8 mouse cellular contexts compared by ENCODE assay signal in the genomic region with DNA sequence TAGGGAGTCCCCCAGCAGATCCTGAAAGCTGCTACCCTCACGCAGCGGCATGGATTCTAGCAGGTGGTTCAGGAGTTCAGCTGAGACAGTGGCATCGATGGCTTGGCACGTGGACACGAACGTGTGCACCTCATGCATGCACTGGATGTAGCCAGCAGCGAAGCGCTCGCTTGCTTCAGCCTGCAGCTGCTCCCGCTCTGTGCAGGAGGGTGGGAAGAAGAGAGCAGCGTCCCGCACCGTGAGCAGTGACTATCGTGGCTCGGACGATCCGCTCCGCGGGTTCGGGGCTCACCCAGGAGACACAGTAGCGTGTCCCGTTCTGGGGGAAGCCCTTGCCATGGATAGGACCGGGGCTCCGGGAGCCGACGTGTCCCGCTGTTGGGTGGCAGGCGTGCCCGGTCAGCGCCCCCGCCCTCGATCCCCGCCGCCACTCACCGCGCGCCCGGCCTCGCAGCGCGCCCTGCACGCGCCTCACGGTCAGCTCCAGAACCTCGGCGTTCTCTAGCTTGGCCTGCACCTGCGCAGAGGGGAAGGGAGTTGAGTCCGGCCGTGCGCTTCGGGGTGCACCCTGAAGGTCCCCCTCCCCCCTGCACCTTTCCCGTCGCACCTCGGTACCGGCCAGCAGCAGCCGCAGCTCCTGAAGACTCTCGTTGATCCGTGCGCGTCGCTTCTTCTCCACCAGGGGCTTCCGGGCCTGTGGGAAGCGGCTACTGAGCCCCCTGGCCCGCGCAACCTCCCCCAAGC. TPM values are rescaled to one million over a fixed set of nuclear protein-coding genes. Genes with fewer than 3 reads are reported as not detected.
DNase-seq lines count a peak whose midpoint lies in the region; ATAC-seq and TF ChIP-seq lines count a peak whose summit lies in the region.

No protein-coding gene starts in this region.

- H3K27me3 ChIP-seq in heart, embryonic 11.5 days (ENCODE audit: control insufficient read depth, insufficient read depth, low read length): 0 out of 2 replicates have a peak, but pooled peaks cover 3% of the 10 kb centered on the region
- H3K27me3 ChIP-seq in heart, embryonic 15.5 days: no peaks in the 10 kb centered on the region
- no peaks in the 10 kb centered on the region for H3K27me3 ChIP-seq in midbrain, embryonic 13.5 days

- in situ Hi-C loops in ES-E14 (cut with MboI; ENCODE audit: low sequenced_read_pairs in 2 of 2, unreplicated experiment in 2 of 2): no loop called here

- no peaks in the 10 kb centered on the region for H3K9me3 ChIP-seq in heart, embryonic 11.5 days (replicated peaks; ENCODE audit: control insufficient read depth, low read length)
- H3K9me3 ChIP-seq in ES-E14 (ENCODE audit: control insufficient read depth, insufficient read depth, low read depth, low read length): no peaks in the 10 kb centered on the region
- no peaks in the 10 kb centered on the region for H3K9me3 ChIP-seq in heart, embryonic 15.5 days (replicated peaks)
- H3K9me3 ChIP-seq in midbrain, embryonic 13.5 days: no peaks in the 10 kb centered on the region

- 6% methylated on average over 65 of the region's 65 CpGs for WGBS in heart, embryonic 11.5 days (ENCODE audit: insufficient replicate concordance)
- WGBS in heart, embryonic 15.5 days: 5% methylated on average over 64 of the region's 65 CpGs
- 1% methylated on average over 59 of the region's 65 CpGs for WGBS in midbrain, embryonic 13.5 days

- peak overlapping the region; percentile 81 for H3K4me3 ChIP-seq in heart, embryonic 11.5 days (ENCODE audit: low read depth, low read length)
- H3K4me3 ChIP-seq in ES-E14 (ENCODE audit: insufficient read depth in 1 of 2, low read depth in 1 of 2, low read length in 2 of 2, poor library complexity in 1 of 2, severe bottlenecking in 1 of 2): peak overlapping the region; percentile 78 to 87
- H3K4me3 ChIP-seq in heart, embryonic 15.5 days: peak overlapping the region; percentile 86
- H3K4me3 ChIP-seq in midbrain, embryonic 13.5 days (replicated peaks): peak overlapping the region; percentile 81

- H3K27ac ChIP-seq in heart, embryonic 11.5 days (ENCODE audit: low read depth, low read length): peak overlapping the region; percentile 91
- H3K27ac ChIP-seq in ES-E14 (ENCODE audit: insufficient read depth, low read depth, low read length, poor library complexity, severe bottlenecking): no peak overlapping the region
- peak overlapping the region; percentile 97 for H3K27ac ChIP-seq in heart, embryonic 15.5 days
- peak overlapping the region; percentile 98 for H3K27ac ChIP-seq in midbrain, embryonic 13.5 days

- no peak for DNase-seq in heart, postnatal 25 days (ENCODE audit: low spot score)
- DNase-seq in ES-E14 (ENCODE audit: low read depth, low spot score): no peak
- DNase-seq in cerebellum, adult 9-10 months: peak; percentile 61
- peak; percentile 31 to 50 for DNase-seq in kidney, postnatal 4 days
- DNase-seq in c-Kit-positive CD71-positive TER-119-positive erythroid progenitor cells, embryonic 14.5 days (ENCODE audit: low spot score): no peak

- peak overlapping the region; percentile 87 for H3K9ac ChIP-seq in heart, embryonic 11.5 days (ENCODE audit: low read depth, low read length)
- H3K9ac ChIP-seq in ES-E14 (ENCODE audit: insufficient read depth, low read depth, low read length, poor library complexity, severe bottlenecking): peak overlapping the region; percentile 80
- H3K9ac ChIP-seq in heart, embryonic 15.5 days: peak overlapping the region; percentile 82
- H3K9ac ChIP-seq in midbrain, embryonic 13.5 days (replicated peaks): peak overlapping the region; percentile 96

- H3K4me2 ChIP-seq in heart, embryonic 11.5 days: peak overlapping the region; percentile 94
- H3K4me2 ChIP-seq in heart, embryonic 15.5 days: peak overlapping the region; percentile 98
- peak overlapping the region; percentile 95 for H3K4me2 ChIP-seq in midbrain, embryonic 13.5 days (replicated peaks)

- peak; percentile 36; the same call in 1 of the 2 replicates for ATAC-seq in heart, embryonic 11.5 days (replicated peaks; ENCODE audit: insufficient number of reproducible peaks, low FRiP score, low TSS enrichment)
- ATAC-seq in heart, embryonic 15.5 days (replicated peaks; ENCODE audit: insufficient number of reproducible peaks, insufficient read depth, low FRiP score, low read depth): peak; percentile 7; the same call in 1 of the 2 replicates
- ATAC-seq in midbrain, embryonic 13.5 days: peak; percentile 24

- intact Hi-C loops in heart, postnatal 25 days (cut with DNase I): no loop called here

- peaks cover 22% of the 10 kb centered on the region for H3K4me1 ChIP-seq in heart, embryonic 11.5 days (ENCODE audit: control insufficient read depth, insufficient read depth, low read length)
- H3K4me1 ChIP-seq in ES-E14 (ENCODE audit: control insufficient read depth in 2 of 2, insufficient read depth in 2 of 2, low read length in 2 of 2, poor library complexity in 1 of 2): peaks cover 1 to 9% of the 10 kb centered on the region in 2 experiments; a peak in 2 of 4 replicates
- peaks cover 33% of the 10 kb centered on the region for H3K4me1 ChIP-seq in heart, embryonic 15.5 days (replicated peaks)
- H3K4me1 ChIP-seq in midbrain, embryonic 13.5 days (replicated peaks): peaks cover 61% of the 10 kb centered on the region

- no peaks in the 10 kb centered on the region for H3K36me3 ChIP-seq in heart, embryonic 11.5 days (ENCODE audit: control insufficient read depth, insufficient read depth, low read length)
- H3K36me3 ChIP-seq in ES-E14 (ENCODE audit: control insufficient read depth, insufficient read depth, low read length, poor library complexity, severe bottlenecking): peaks cover 3% of the 10 kb centered on the region; the same call in 1 of the 2 replicates
- peaks cover 7% of the 10 kb centered on the region; the same call in 1 of the 2 replicates for H3K36me3 ChIP-seq in heart, embryonic 15.5 days
- H3K36me3 ChIP-seq in midbrain, embryonic 13.5 days: peaks cover 12% of the 10 kb centered on the region; the same call in 1 of the 2 replicates

TF ChIP-seq in ES-E14, 5 proteins besides CTCF, POLR2A, EP300 and RAD21:
- TF ChIP-seq MAFK (IDR thresholded peaks at IDR 0.05; ENCODE audit: insufficient read depth, low read depth, low read length): no peak
TF ChIP-seq in ES-E14: peak in this region for 0.

RNA-seq across cellular contexts. Expression of gene Hes6, which starts 1.4 kb away (rescaled TPM):
- 55.2 and 55.7 TPM in 2 replicates for polyA plus RNA-seq in heart, embryonic 11.5 days (2014; fragmentation: Nextera tagmentation; extraction: Ambion mirVana)
- 10 to 100 TPM; 16.6 to 18.3 TPM for total RNA-seq in heart, postnatal 25 days (2021)
- total RNA-seq in ES-E14 (2012; rRNA removed): 13.3 and 29.1 TPM in 2 replicates
- polyA plus RNA-seq in heart, embryonic 15.5 days (2015; fragmentation: Nextera tagmentation; extraction: Ambion mirVana): 72.4 and 128 TPM in 2 replicates
- polyA plus RNA-seq in midbrain, embryonic 13.5 days (2015; fragmentation: Nextera tagmentation; extraction: Ambion mirVana): 316 and 357 TPM in 2 replicates

RNA-seq across cellular contexts. Expression of gene Ilkap, which starts 13.8 kb away (rescaled TPM):
- 110 and 122 TPM in 2 replicates for polyA plus RNA-seq in heart, embryonic 11.5 days (2014; fragmentation: Nextera tagmentation; extraction: Ambion mirVana)
- total RNA-seq in heart, postnatal 25 days (2021): 10 to 100 TPM; 41.3 to 48.1 TPM
- total RNA-seq in ES-E14 (2012; rRNA removed): 64.9 and 71.3 TPM in 2 replicates
- polyA plus RNA-seq in heart, embryonic 15.5 days (2015; fragmentation: Nextera tagmentation; extraction: Ambion mirVana): 96.7 and 110 TPM in 2 replicates
- polyA plus RNA-seq in midbrain, embryonic 13.5 days (2015; fragmentation: Nextera tagmentation; extraction: Ambion mirVana): 148 and 155 TPM in 2 replicates

RNA-seq across cellular contexts. Expression of gene Erfe, which starts 46.2 kb away (rescaled TPM):
- polyA plus RNA-seq in heart, embryonic 11.5 days (2014; fragmentation: Nextera tagmentation; extraction: Ambion mirVana): 0.90 and 2.4 TPM in 2 replicates
- under 1 TPM in 1 of 2 experiments, not detected in 1; 0.26 TPM for total RNA-seq in heart, postnatal 25 days (2021)
- 5.8 and 6.3 TPM in 2 replicates for total RNA-seq in ES-E14 (2012; rRNA removed)
- polyA plus RNA-seq in heart, embryonic 15.5 days (2015; fragmentation: Nextera tagmentation; extraction: Ambion mirVana): 0.78 and 1.5 TPM in 2 replicates
- polyA plus RNA-seq in midbrain, embryonic 13.5 days (2015; fragmentation: Nextera tagmentation; extraction: Ambion mirVana): 0.24 and 0.55 TPM in 2 replicates

RNA-seq across cellular contexts. Expression of gene Per2, which starts 46.7 kb away (rescaled TPM):
- 2.8 and 4.5 TPM in 2 replicates for polyA plus RNA-seq in heart, embryonic 11.5 days (2014; fragmentation: Nextera tagmentation; extraction: Ambion mirVana)
- 10 to 100 TPM in 1 of 2 experiments, 1 to 10 TPM in 1; 2.1 to 11.7 TPM for total RNA-seq in heart, postnatal 25 days (2021)
- total RNA-seq in ES-E14 (2012; rRNA removed): 0.42 and 0.58 TPM in 2 replicates
- 4.5 and 5.0 TPM in 2 replicates for polyA plus RNA-seq in heart, embryonic 15.5 days (2015; fragmentation: Nextera tagmentation; extraction: Ambion mirVana)
- 4.4 and 4.7 TPM in 2 replicates for polyA plus RNA-seq in midbrain, embryonic 13.5 days (2015; fragmentation: Nextera tagmentation; extraction: Ambion mirVana)

Comparison
In these comparisons a context has a peak if more than half of its experiments do, and no peak if none do; other contexts are left out.
1. DNase-seq: peak in cerebellum, adult 9-10 months (single experiment) and kidney, postnatal 4 days (2 of 2); none in heart, postnatal 25 days (single experiment), ES-E14 (single experiment) and c-Kit-positive CD71-positive TER-119-positive erythroid progenitor cells, embryonic 14.5 days (single experiment).
2. Peak in every context shown above with its lines, with median percentiles within 50 percentile points of each other: ATAC-seq, H3K4me2 ChIP-seq, H3K4me3 ChIP-seq and H3K9ac ChIP-seq.